Mouse (Mus musculus): Measurements from ENCODE around the gene Slc35e4.
A peak's percentile ranks its signal among the peaks of the same experiment; 100 is the strongest.
"Not testable (repeated sequence)": the region's sequence is repeated elsewhere in the genome, so short reads cannot be mapped to it uniquely, and the experiment has no call there.

Slc35e4 gene

DNA sequence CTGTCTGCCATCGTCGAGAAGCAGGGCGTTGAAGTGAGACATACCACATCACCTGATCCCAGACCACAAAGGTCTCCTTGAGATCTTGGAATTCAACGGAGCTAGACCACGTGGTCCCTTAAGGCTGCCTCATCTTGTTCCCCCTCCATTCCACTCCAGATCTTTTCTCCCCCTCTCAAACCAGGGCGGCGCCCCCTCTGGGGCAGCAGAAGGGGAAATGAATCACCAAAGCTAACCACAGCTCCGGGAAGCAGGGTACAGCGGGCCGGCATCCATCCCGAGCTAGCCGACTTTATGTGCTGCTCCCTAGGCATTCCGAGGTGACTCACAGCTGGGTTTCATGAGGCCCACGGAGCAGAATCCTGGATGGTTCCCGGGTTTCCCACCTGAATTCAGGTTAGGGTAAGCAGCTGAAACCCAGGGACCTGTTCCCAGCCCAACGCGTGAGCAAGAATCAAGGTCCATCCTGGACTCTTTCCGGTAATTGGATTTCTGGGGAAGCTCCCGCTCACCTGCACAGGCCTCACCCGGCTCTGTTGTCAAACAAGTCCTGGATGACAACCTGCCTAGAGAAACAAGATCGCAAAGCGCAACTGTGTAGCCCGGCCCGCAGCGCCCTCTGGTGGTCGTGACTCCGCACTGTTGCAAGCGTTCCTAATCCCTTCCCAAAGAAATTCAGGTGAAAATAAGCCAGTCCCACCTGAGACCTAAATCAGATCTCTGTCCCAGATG, at the start of gene Slc35e4:
Slc35e4 (minus strand) TSS at position 556 of the 732 bp plus-strand sequence.
- DNase-seq (ENCODE audit: low read depth): peak; percentile 76

GRCm38 (mm10) chr11:3963610-3964415, 49.3 kb upstream of the Slc35e4 start, which contains the start of gene Pes1:
TSS of gene Pes1 (plus strand) at chr11:3963975.
- DNase-seq (ENCODE audit: low read depth): peak; percentile 67

GRCm38 (mm10) chr11:3963155-3963554, 48.7 kb upstream of the Slc35e4 start:
- DNase-seq (ENCODE audit: low read depth): peak; percentile 7

GRCm38 (mm10) chr11:3961761-3962160, 47.3 kb upstream of the Slc35e4 start:
- no peak for DNase-seq (ENCODE audit: low read depth)

GRCm38 (mm10) chr11:3960901-3961300, 46.4 kb upstream of the Slc35e4 start:
- no peak for DNase-seq (ENCODE audit: low read depth)

DNA sequence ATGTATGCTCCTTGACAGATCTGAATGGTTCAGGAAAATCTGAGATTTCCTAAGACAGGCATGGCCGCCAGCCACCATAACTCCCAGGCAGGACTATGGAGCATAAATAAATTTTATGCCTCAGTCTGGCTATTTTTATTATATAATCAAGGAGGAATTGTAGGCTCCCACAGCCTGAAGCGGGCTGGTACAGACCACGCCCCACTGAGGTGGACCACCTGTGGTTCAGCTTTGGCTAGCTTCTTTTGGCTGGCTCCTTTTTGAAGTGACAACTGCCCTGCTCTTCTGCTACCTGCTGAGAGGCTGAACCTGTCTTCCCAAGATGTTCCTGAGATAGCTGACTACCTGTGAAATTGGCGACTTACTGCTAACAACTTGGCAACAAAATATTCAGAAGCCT, 40.9 kb upstream of the Slc35e4 start:
- not testable (repeated sequence) for DNase-seq (ENCODE audit: low read depth)

DNA sequence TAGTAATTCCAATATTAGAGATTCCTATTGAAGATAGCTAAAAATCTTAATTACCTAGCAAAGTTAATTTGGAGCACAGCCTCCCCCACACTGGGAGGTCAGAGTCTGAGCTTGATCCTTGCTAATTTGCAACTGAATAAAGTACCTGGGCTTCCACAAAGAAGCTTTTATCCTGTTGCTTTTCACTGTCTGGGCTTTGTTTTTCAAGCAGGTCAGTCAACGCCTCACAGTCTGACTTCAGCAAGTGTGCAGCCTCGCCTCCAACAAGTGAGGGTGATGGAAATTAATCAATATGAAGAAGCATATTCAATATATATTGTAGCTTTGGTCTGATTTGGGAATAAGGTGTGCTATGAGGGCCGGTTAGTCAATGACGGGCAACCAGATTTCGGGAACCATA, 40.4 kb upstream of the Slc35e4 start:
- DNase-seq (ENCODE audit: low read depth): not testable (repeated sequence)

GRCm38 (mm10) chr11:3946386-3946785, 31.9 kb upstream of the Slc35e4 start:
- DNase-seq (ENCODE audit: low read depth): no peak

DNA sequence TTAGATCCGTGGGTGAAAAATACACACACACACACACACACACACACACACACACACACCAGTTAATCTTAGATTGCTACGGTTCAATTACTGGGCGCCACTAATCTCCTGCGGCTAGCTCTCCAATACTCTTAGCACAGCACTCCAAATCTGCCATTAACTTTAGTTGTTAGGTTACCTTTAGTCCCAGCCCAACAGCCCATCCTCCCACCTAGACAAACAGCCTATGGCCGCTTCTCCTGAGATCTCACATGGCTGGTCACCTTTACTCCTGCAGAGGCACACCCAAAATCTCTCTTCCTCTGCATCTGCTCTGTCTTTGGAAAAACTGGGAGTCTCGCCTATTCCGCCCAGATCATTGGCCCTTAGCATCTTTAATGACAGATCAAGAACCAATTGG, 26.9 kb upstream of the Slc35e4 start:
- no peak for DNase-seq (ENCODE audit: low read depth)

- DNase-seq (ENCODE audit: low read depth): no peak
These were observed 22.9 kb upstream of the Slc35e4 start for GRCm38 (mm10) chr11:3937321-3937874.

GRCm38 (mm10) chr11:3936318-3936717, 21.9 kb upstream of the Slc35e4 start:
- DNase-seq (ENCODE audit: low read depth): no peak

- no peak for DNase-seq (ENCODE audit: low read depth)
These were observed 20.7 kb upstream of the Slc35e4 start for GRCm38 (mm10) chr11:3935135-3935534.

- no peak for DNase-seq (ENCODE audit: low read depth)
These were observed 19.4 kb upstream of the Slc35e4 start for GRCm38 (mm10) chr11:3933756-3934285.

DNA sequence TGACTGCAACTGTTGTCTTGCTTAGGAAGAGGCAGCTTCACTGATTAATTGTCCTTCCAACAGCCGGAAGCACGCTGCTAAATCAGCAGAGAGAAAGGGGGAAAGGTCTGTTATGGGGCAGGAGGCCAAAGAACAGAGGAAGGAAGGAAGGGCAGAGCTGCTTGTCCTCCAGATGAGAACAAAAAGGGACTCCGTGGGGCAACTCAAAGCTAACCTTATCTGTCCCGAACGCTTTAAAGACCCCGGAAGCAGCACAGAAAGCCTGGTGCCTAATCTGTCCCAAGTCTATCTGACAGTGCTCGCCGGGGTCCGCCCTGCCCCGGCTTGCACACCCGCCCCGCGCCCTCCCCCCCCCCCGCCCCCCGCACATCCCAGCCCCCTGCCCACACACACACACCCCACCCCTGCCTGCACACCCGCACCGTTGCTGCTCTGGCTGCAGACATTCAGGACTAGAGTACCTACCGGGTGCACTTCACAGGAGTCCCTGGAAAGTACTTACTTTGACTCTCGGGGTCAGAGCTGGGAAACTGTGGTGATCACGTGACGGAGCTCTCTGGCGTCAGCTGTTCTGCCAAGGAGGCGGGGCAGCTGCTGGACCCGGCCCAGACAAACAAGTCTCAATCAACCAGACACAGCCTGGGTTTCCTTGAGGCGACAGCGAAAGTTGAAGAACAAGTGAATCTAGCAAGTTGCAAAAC, 17.2 kb upstream of the Slc35e4 start, which contains the start of gene Tcn2:
Tcn2 (minus strand) TSS at position 649 of the 701 bp plus-strand sequence.
- DNase-seq (ENCODE audit: low read depth): peak; percentile 60

- no peak for DNase-seq (ENCODE audit: low read depth)
These were observed 16.5 kb upstream of the Slc35e4 start for GRCm38 (mm10) chr11:3930931-3931330.

DNA sequence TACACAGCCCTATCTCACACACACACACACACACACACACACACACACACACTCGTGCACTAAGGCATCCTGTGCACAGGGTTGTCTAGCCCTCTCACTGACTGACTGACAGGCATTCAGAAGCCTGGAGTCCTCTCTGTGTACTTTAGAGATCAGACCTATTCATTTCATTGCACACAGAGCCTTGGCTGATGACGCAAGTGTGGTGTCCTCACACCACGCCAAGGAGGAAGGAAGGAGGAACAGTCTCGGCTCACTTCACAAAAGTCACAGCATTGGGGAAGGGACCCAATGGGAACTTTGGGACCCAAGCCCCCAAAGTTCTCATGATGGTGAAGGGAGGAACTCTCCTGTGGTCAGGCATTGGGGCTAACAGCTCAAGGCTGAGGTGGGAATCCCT, 15.6 kb upstream of the Slc35e4 start:
- peak; percentile 46 for DNase-seq (ENCODE audit: low read depth)

- no peak for DNase-seq (ENCODE audit: low read depth)
These were observed 11.5 kb upstream of the Slc35e4 start for GRCm38 (mm10) chr11:3925916-3926315.

- no peak for DNase-seq (ENCODE audit: low read depth)
These were observed 8.3 kb upstream of the Slc35e4 start for GRCm38 (mm10) chr11:3922731-3923130.

DNA sequence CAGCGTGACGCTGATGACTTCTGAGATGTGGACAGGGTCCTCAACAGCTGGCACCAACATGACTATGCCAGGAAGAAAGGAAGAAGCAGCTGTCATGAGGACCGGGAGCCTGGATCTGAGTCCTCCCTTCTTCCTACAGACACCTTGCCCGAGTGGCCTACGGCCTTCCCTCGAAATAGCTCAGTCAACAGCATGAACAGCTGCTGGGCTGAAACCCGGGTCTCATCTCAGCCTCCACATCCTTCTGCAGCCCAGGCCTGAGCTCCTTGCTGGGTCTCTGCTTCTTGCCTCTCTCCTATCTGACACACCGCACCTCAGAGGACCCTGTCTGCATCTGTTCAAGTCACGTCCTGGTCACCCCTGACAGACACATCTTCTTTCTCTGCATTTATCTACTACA, 7.7 kb upstream of the Slc35e4 start:
- DNase-seq (ENCODE audit: low read depth): no peak

- DNase-seq (ENCODE audit: low read depth): peak; percentile 57
These were observed 6.9 kb upstream of the Slc35e4 start for GRCm38 (mm10) chr11:3921281-3921850.

DNA sequence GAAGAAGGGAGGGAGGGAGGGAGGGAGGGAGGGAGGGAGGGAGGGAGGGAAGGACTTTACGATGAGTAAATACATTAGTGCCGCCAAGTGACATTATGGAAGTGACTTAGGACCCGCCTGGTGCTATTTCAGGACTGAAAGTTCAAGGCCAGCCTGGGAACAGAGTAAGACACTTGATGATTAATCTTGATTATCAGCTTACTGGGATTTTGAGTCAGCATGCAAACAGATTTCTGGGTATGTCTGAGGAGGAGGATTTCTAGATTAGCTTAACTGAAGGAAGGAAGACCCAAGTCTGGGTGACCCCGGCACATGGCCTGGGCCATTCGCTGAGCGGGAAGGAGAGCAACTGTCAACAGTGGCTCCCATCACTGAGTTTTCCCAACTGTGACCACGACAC, 6.0 kb upstream of the Slc35e4 start:
- no peak for DNase-seq (ENCODE audit: low read depth)

- no peak for DNase-seq (ENCODE audit: low read depth)
These were observed 4.3 kb upstream of the Slc35e4 start for GRCm38 (mm10) chr11:3918738-3919137.
